Mouse (Mus musculus): Measurements from ENCODE around the gene Kif1b.

The Kif1b gene

GRCm38 (mm10) chr4:149150256-149150655, 157.2 kb downstream of the Kif1b start:
- ATAC-seq (ENCODE audit: insufficient number of reproducible peaks, low FRiP score, low TSS enrichment): no peak

GRCm38 (mm10) chr4:149149611-149150010, 157.9 kb downstream of the Kif1b start:
- ATAC-seq (ENCODE audit: insufficient number of reproducible peaks, low FRiP score, low TSS enrichment): no peak

DNA sequence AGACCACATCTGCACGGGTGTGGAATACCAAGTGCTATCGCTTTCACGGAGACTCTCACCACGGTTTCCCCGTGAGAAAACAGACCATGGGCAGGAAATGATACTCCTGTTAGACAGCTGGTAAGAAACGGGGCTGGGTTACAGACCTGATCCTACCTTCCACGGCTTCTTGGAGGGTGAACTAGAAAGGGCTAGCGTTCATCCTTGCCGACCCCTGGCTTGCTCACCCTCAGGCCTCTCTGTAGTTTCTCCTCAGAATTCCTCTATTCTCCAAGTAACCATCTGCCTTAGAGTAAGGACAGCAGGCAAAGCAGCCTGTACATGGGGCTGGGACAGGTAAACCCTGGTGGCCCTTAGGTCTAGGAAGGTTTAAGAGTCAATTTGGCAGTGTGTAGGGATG, 158.3 kb downstream of the Kif1b start:
- ATAC-seq (ENCODE audit: insufficient number of reproducible peaks, low FRiP score, low TSS enrichment): no peak

GRCm38 (mm10) chr4:149148084-149148483, 159.4 kb downstream of the Kif1b start:
- no peak for ATAC-seq (ENCODE audit: insufficient number of reproducible peaks, low FRiP score, low TSS enrichment)

GRCm38 (mm10) chr4:149147528-149147927, 160.0 kb downstream of the Kif1b start:
- ATAC-seq (ENCODE audit: insufficient number of reproducible peaks, low FRiP score, low TSS enrichment): no peak

- no peak for ATAC-seq (ENCODE audit: insufficient number of reproducible peaks, low FRiP score, low TSS enrichment)
These were observed 162.3 kb downstream of the Kif1b start for GRCm38 (mm10) chr4:149145151-149145550.

GRCm38 (mm10) chr4:149144459-149144858, 163.0 kb downstream of the Kif1b start:
- peak; percentile 78; the same call in 1 of the 2 replicates for ATAC-seq (ENCODE audit: insufficient number of reproducible peaks, low FRiP score, low TSS enrichment)

DNA sequence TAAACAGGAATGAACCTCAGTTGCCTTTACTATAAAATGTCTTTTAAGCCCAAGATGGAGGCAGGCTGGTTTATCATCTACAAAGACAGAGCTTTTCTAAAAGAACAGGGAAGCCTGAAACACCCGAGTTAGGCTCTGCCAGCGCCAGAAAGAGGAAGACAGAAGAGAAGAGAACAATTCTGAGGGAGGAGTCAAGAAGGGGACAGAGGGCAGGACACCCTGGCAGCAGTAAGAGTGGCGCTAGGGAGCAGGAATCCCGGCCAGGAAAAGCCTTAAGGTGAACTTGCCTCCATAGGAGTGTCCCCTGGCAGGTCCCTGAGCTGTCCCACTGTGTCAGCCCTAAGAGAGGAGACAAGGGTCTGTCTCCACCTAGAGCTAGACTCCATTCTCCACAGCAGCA, 163.9 kb downstream of the Kif1b start:
- no peak for ATAC-seq (ENCODE audit: insufficient number of reproducible peaks, low FRiP score, low TSS enrichment)

GRCm38 (mm10) chr4:149138515-149138914, 169.0 kb downstream of the Kif1b start:
- ATAC-seq (ENCODE audit: insufficient number of reproducible peaks, low FRiP score, low TSS enrichment): no peak

DNA sequence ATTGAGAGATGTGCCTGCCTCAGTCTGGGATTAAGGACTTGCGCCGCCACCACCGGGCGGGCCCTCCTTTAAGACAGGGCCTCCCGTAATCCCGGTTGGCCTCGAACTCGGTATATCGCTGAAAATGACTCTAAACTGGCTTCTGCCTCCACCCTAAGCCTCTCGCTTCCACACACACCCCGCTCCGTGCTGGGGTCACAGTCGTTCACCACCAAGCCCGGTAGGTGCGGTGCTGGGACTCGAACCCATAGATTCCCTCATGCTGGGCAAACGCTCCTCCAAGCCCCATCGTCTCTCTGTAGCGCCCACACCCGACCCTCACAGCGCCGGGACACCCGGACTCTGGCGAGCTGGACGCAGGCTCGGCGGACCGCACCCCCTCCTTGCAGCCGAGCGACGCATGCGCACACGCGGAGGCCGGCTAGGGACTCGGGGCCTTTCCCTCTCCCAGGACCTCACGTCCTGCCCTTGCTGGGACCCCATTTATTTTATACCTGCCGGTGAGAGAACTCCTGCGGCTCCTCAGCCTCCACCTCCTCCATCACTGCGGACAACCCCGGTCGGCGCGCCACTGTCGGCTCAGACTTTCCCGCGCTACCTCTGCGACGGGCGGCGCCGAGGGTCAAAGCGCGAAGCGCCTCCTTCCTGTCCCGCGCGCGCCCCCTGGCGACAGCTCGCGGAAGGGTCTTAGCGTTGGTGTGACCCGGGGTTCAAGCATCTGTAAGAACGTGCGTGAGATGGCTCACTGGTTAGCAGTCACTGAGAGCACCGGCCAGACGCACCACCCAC, 170.3 kb downstream of the Kif1b start, which contains the start of gene Cenps:
Cenps (minus strand) TSS at position 648 of the 789 bp plus-strand sequence.
- ATAC-seq (ENCODE audit: insufficient number of reproducible peaks, low FRiP score, low TSS enrichment): peak; percentile 86

GRCm38 (mm10) chr4:149136116-149136850, 171.2 kb downstream of the Kif1b start:
- no peak for ATAC-seq (ENCODE audit: insufficient number of reproducible peaks, low FRiP score, low TSS enrichment)

- ATAC-seq (ENCODE audit: insufficient number of reproducible peaks, low FRiP score, low TSS enrichment): no peak
These were observed 174.1 kb downstream of the Kif1b start for GRCm38 (mm10) chr4:149133395-149133794.

DNA sequence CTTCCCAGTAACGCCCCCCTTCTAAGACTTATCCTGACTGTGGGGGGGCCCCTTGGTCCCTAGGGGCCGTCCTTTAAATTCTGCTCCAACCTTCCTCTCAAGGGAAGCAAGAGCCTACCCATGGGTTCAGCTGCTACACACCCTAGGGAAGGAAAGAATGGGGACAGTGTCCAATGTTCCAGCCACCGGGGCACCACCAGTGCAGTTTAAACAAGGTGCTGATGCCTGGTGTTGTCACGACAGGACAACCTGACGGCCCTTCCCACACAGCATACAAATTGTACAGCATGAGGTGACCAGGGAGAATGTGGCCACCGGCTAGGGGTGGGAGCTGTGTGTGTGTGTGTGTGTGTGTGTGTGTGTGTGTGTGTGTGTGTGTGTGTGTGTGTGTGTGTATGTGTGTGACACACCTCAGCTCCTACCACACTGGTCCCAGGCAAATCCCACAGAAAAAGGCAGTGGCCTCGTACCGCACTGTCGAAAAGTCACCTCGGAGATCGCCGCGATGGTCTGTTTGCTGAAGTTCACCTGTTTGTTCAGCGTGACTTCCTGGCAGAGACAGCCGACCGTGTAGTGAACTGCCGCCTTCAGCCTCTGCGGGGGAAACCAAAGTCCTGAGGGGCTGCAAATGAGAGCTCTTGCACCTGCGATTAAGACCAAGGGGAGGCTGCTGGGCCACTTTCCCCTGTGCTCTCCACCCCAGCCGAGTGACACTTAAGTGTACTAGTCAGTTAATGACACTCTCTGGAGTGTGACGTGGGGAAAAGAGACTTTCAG, 175.5 kb downstream of the Kif1b start:
- ATAC-seq (ENCODE audit: insufficient number of reproducible peaks, low FRiP score, low TSS enrichment): no peak

- ATAC-seq (ENCODE audit: insufficient number of reproducible peaks, low FRiP score, low TSS enrichment): no peak
These were observed 176.3 kb downstream of the Kif1b start for GRCm38 (mm10) chr4:149131021-149131752.

GRCm38 (mm10) chr4:149128467-149128866, 179.0 kb downstream of the Kif1b start:
- no peak for ATAC-seq (ENCODE audit: insufficient number of reproducible peaks, low FRiP score, low TSS enrichment)

- ATAC-seq (ENCODE audit: insufficient number of reproducible peaks, low FRiP score, low TSS enrichment): no peak
These were observed 180.8 kb downstream of the Kif1b start, which contains the start of gene Cort for GRCm38 (mm10) chr4:149126663-149127062. TSS of gene Cort (minus strand) at chr4:149126763.
